Mouse (Mus musculus): Measurements from ENCODE around the gene Prkaa2. TPM values are rescaled to one million over a fixed set of nuclear protein-coding genes. Genes with fewer than 3 reads are reported as not detected.

Prkaa2 gene
- polyA plus RNA-seq, 1 experiment, result 5.2 TPM

GRCm38 (mm10) chr4:105151911-105152690 lies 42.4 kb upstream of the Prkaa2 start:
- peak; percentile 64 for DNase-seq
- 45% methylated on average over 14 of the region's 14 CpGs for WGBS
- H3K4me1 ChIP-seq (ENCODE audit: control insufficient read depth, insufficient read depth, low read length), result no peaks in the 10 kb centered on the region; the same call in 1 of the 2 replicates
- TF ChIP-seq CTCF (IDR thresholded peaks at IDR 0.05; ENCODE audit: insufficient read depth, low read length) (peak; percentile 68), POLR2A (IDR thresholded peaks at IDR 0.05; ENCODE audit: borderline replicate concordance, extremely low read depth, low read depth, low read length) (no peak)
- no peak overlapping the region for H3K4me3 ChIP-seq (replicated peaks; ENCODE audit: extremely low read depth, low read depth, low read length)

GRCm38 (mm10) chr4:105149492-105149891 lies 39.8 kb upstream of the Prkaa2 start:
- Histone ChIP-seq H3K4me1 (ENCODE audit: control insufficient read depth, insufficient read depth, low read length) (no peaks in the 10 kb centered on the region; the same call in 1 of the 2 replicates), H3K4me3 (replicated peaks; ENCODE audit: extremely low read depth, low read depth, low read length) (no peak overlapping the region)
- 59% methylated on average over 7 of the region's 7 CpGs for WGBS
- DNase-seq, result no peak
- TF ChIP-seq CTCF (IDR thresholded peaks at IDR 0.05; ENCODE audit: insufficient read depth, low read length) (no peak), POLR2A (IDR thresholded peaks at IDR 0.05; ENCODE audit: borderline replicate concordance, extremely low read depth, low read depth, low read length) (no peak)

- no peak for TF ChIP-seq CTCF (IDR thresholded peaks at IDR 0.05; ENCODE audit: insufficient read depth, low read length)
- peaks cover 5% of the 10 kb centered on the region; the same call in 1 of the 2 replicates for H3K4me1 ChIP-seq (ENCODE audit: control insufficient read depth, insufficient read depth, low read length)
- WGBS, result 60% methylated on average over 4 of the region's 4 CpGs
- no peak overlapping the region for H3K4me3 ChIP-seq (replicated peaks; ENCODE audit: extremely low read depth, low read depth, low read length)
- DNase-seq, result no peak
Observed at GRCm38 (mm10) chr4:105133350-105134050, 23.8 kb upstream of the Prkaa2 start.

- Histone ChIP-seq H3K4me1 (ENCODE audit: control insufficient read depth, insufficient read depth, low read length) (peaks cover 5% of the 10 kb centered on the region; the same call in 1 of the 2 replicates), H3K4me3 (replicated peaks; ENCODE audit: extremely low read depth, low read depth, low read length) (no peak overlapping the region)
- 78% methylated on average over 9 of the region's 9 CpGs for WGBS
- no peak for DNase-seq
- no peak for TF ChIP-seq POLR2A (IDR thresholded peaks at IDR 0.05; ENCODE audit: borderline replicate concordance, extremely low read depth, low read depth, low read length)
- no peak for TF ChIP-seq CTCF (IDR thresholded peaks at IDR 0.05; ENCODE audit: insufficient read depth, low read length)
Observed at GRCm38 (mm10) chr4:105131756-105132314, 22.1 kb upstream of the Prkaa2 start.

- TF ChIP-seq POLR2A (IDR thresholded peaks at IDR 0.05; ENCODE audit: borderline replicate concordance, extremely low read depth, low read depth, low read length) (no peak), CTCF (IDR thresholded peaks at IDR 0.05; ENCODE audit: insufficient read depth, low read length) (no peak)
- Histone ChIP-seq H3K4me3 (replicated peaks; ENCODE audit: extremely low read depth, low read depth, low read length) (no peak overlapping the region), H3K4me1 (ENCODE audit: control insufficient read depth, insufficient read depth, low read length) (peaks cover 5% of the 10 kb centered on the region; the same call in 1 of the 2 replicates)
- DNase-seq, result no peak
- 33% methylated on average over 7 of the region's 7 CpGs for WGBS
Observed at GRCm38 (mm10) chr4:105129212-105129611, 19.5 kb upstream of the Prkaa2 start.

- WGBS, result 36% methylated on average over 8 of the region's 8 CpGs
- no peak overlapping the region for H3K4me3 ChIP-seq (replicated peaks; ENCODE audit: extremely low read depth, low read depth, low read length)
- peak; percentile 79 for DNase-seq
- H3K4me1 ChIP-seq (ENCODE audit: control insufficient read depth, insufficient read depth, low read length), result no peaks in the 10 kb centered on the region
- TF ChIP-seq POLR2A (IDR thresholded peaks at IDR 0.05; ENCODE audit: borderline replicate concordance, extremely low read depth, low read depth, low read length) (no peak), CTCF (IDR thresholded peaks at IDR 0.05; ENCODE audit: insufficient read depth, low read length) (peak; percentile 86)
Observed at GRCm38 (mm10) chr4:105122429-105122828, 12.7 kb upstream of the Prkaa2 start.

- Histone ChIP-seq H3K4me1 (ENCODE audit: control insufficient read depth, insufficient read depth, low read length) (no peaks in the 10 kb centered on the region), H3K4me3 (replicated peaks; ENCODE audit: extremely low read depth, low read depth, low read length) (no peak overlapping the region)
- no peak for DNase-seq
- WGBS, result 84% methylated on average over 6 of the region's 6 CpGs
- TF ChIP-seq POLR2A (IDR thresholded peaks at IDR 0.05; ENCODE audit: borderline replicate concordance, extremely low read depth, low read depth, low read length) (no peak), CTCF (IDR thresholded peaks at IDR 0.05; ENCODE audit: insufficient read depth, low read length) (no peak)
Observed at GRCm38 (mm10) chr4:105121081-105121480, 11.4 kb upstream of the Prkaa2 start.

GRCm38 (mm10) chr4:105113468-105113867 lies 3.8 kb upstream of the Prkaa2 start:
- TF ChIP-seq POLR2A (IDR thresholded peaks at IDR 0.05; ENCODE audit: borderline replicate concordance, extremely low read depth, low read depth, low read length) (no peak), CTCF (IDR thresholded peaks at IDR 0.05; ENCODE audit: insufficient read depth, low read length) (no peak)
- WGBS, result 83% methylated on average over 3 of the region's 3 CpGs
- H3K4me3 ChIP-seq (replicated peaks; ENCODE audit: extremely low read depth, low read depth, low read length), result no peak overlapping the region
- H3K4me1 ChIP-seq (ENCODE audit: control insufficient read depth, insufficient read depth, low read length), result peaks cover 4% of the 10 kb centered on the region; the same call in 1 of the 2 replicates
- no peak for DNase-seq

- 71% methylated on average over 5 of the region's 5 CpGs for WGBS
- no peak for TF ChIP-seq CTCF (IDR thresholded peaks at IDR 0.05; ENCODE audit: insufficient read depth, low read length)
- no peak for TF ChIP-seq POLR2A (IDR thresholded peaks at IDR 0.05; ENCODE audit: borderline replicate concordance, extremely low read depth, low read depth, low read length)
- no peak for DNase-seq
- H3K4me1 ChIP-seq (ENCODE audit: control insufficient read depth, insufficient read depth, low read length), result peaks cover 4% of the 10 kb centered on the region
- H3K4me3 ChIP-seq (replicated peaks; ENCODE audit: extremely low read depth, low read depth, low read length), result no peak overlapping the region
Observed at GRCm38 (mm10) chr4:105113042-105113441, 3.4 kb upstream of the Prkaa2 start.
